Mouse (Mus musculus) MEL (cell line): Measurements from ENCODE around the gene Rnd1. TPM values are rescaled to one million over a fixed set of nuclear protein-coding genes. Genes with fewer than 3 reads are reported as not detected.
A peak's percentile ranks its signal among the peaks of the same experiment; 100 is the strongest.

ENCODE experiments used
- DNase-seq: peaks from one replicate; pipeline ENCODE4 v3.0.0; 2011; ENCODE audit warnings: low read depth, low spot score
- H3K27ac ChIP-seq: 2 replicates; pipeline ENCODE4 v1.5.1; 2012; ENCODE audit warnings: low read depth, mild to moderate bottlenecking, control low read depth, low read length, moderate library complexity; ENCODE audit not compliant: control insufficient read depth
- H3K27me3 ChIP-seq, 2 experiments: fragments of 150-350 bp in 1 of 2; sonication (generic) in 1 of 2; 2 replicates each; pipeline ENCODE4 v1.6.1; 2012; ENCODE audit warnings: low read length in 2 of 2, mild to moderate bottlenecking in 2 of 2, improper control_type of control experiment in 1 of 2, moderate library complexity in 1 of 2; ENCODE audit not compliant: insufficient read depth in 2 of 2, control insufficient read depth in 1 of 2
- H3K36me3 ChIP-seq, 2 experiments: 2 replicates each; pipeline ENCODE4 v1.6.1; 2012 to 2014; ENCODE audit warnings: low read length in 2 of 2, improper control_type of control experiment in 1 of 2, inconsistent platforms in 1 of 2, mild to moderate bottlenecking in 1 of 2; ENCODE audit not compliant: insufficient read depth in 2 of 2, control insufficient read depth in 1 of 2
- H3K4me1 ChIP-seq, 2 experiments: fragments of 150-350 bp in 1 of 2; sonication (generic) in 1 of 2; 2 replicates each; pipeline ENCODE4 v1.6.1; 2012; ENCODE audit warnings: low read length in 2 of 2, improper control_type of control experiment in 1 of 2, mild to moderate bottlenecking in 1 of 2; ENCODE audit not compliant: insufficient read depth in 2 of 2, control insufficient read depth in 1 of 2
- H3K4me3 ChIP-seq, 2 experiments: fragments of 150-350 bp in 1 of 2; sonication (generic) in 1 of 2; 2 replicates each; pipeline ENCODE4 v1.5.1; 2012; ENCODE audit warnings: low read depth in 2 of 2, low read length in 2 of 2, mild to moderate bottlenecking in 2 of 2, moderate library complexity in 2 of 2, control low read depth in 1 of 2, improper control_type of control experiment in 1 of 2; ENCODE audit not compliant: control insufficient read depth in 1 of 2, insufficient read depth in 1 of 2
- H3K79me2 ChIP-seq: 2 replicates; pipeline ENCODE4 v1.6.1; 2012; ENCODE audit warnings: mild to moderate bottlenecking, low read length, moderate library complexity; ENCODE audit not compliant: control insufficient read depth, poor library complexity, insufficient read depth
- H3K9ac ChIP-seq: 2 replicates; pipeline ENCODE4 v1.6.1; 2012; ENCODE audit warnings: low read depth, mild to moderate bottlenecking, control low read depth, low read length, moderate library complexity; ENCODE audit not compliant: control insufficient read depth, poor library complexity, severe bottlenecking
- H3K9me3 ChIP-seq: fragments of 150-350 bp; sonication (generic); replicated peaks from 2 replicates; pipeline ENCODE4 v1.6.1; 2012; ENCODE audit warnings: mild to moderate bottlenecking, low read length, improper control_type of control experiment, moderate library complexity; ENCODE audit not compliant: insufficient read depth
- BHLHE40 ChIP-seq: IDR thresholded peaks from 2 replicates; pipeline ENCODE4 v1.6.1; 2012; ENCODE audit warnings: low read depth, mild to moderate bottlenecking, inconsistent platforms, low read length, improper control_type of control experiment, borderline replicate concordance
- CTCF ChIP-seq, 3 experiments: IDR thresholded peaks in 2 of 3; conservative IDR thresholded peaks in 1 of 3; 2 replicates each; pipeline ENCODE4 v1.5.1; 2011 to 2012; ENCODE audit warnings: low read length in 3 of 3, low read depth in 2 of 3, mild to moderate bottlenecking in 2 of 3, improper control_type of control experiment in 1 of 3, inconsistent platforms in 1 of 3, mixed read lengths in 1 of 3, moderate library complexity in 1 of 3; ENCODE audit not compliant: control insufficient read depth in 1 of 3, insufficient read depth in 1 of 3, poor library complexity in 1 of 3, severe bottlenecking in 1 of 3
- ETS1 ChIP-seq: IDR thresholded peaks from 2 replicates; pipeline ENCODE4 v1.6.1; 2012; ENCODE audit warnings: low read depth, mild to moderate bottlenecking, inconsistent platforms, low read length, improper control_type of control experiment, moderate library complexity
- GABPA ChIP-seq: IDR thresholded peaks from 2 replicates; pipeline ENCODE4 v1.6.1; 2012; ENCODE audit warnings: low read depth, mild to moderate bottlenecking, inconsistent platforms, low read length, improper control_type of control experiment, moderate library complexity
- GATA1 ChIP-seq: IDR thresholded peaks from 2 replicates; pipeline ENCODE4 v1.6.1; 2011; ENCODE audit warnings: low read depth, low read length, improper control_type of control experiment
- HCFC1 ChIP-seq: IDR thresholded peaks from 2 replicates; pipeline ENCODE4 v1.6.1; 2012; ENCODE audit warnings: low read depth, mild to moderate bottlenecking, inconsistent platforms, low read length, improper control_type of control experiment, moderate library complexity
- MAX ChIP-seq: IDR thresholded peaks from 2 replicates; pipeline ENCODE4 v1.6.1; 2011; ENCODE audit warnings: low read length, improper control_type of control experiment
- MAZ ChIP-seq: IDR thresholded peaks from 2 replicates; pipeline ENCODE4 v1.6.1; 2012; ENCODE audit warnings: low read depth, mild to moderate bottlenecking, inconsistent platforms, low read length, improper control_type of control experiment
- MXI1 ChIP-seq: IDR thresholded peaks from 2 replicates; pipeline ENCODE4 v1.6.1; 2011; ENCODE audit warnings: mild to moderate bottlenecking, low read depth, low read length, improper control_type of control experiment
- MYC ChIP-seq: IDR thresholded peaks from 2 replicates; pipeline ENCODE4 v1.6.1; 2011; ENCODE audit warnings: low read depth, mild to moderate bottlenecking, low read length, improper control_type of control experiment, moderate library complexity
- NRF1 ChIP-seq: IDR thresholded peaks from 2 replicates; pipeline ENCODE4 v1.6.1; 2014; ENCODE audit warnings: low read depth, mild to moderate bottlenecking, inconsistent platforms, low read length, improper control_type of control experiment, moderate library complexity; ENCODE audit not compliant: poor library complexity, insufficient read depth, severe bottlenecking
- POLR2A ChIP-seq, 2 experiments: IDR thresholded peaks; 2 replicates each; pipeline ENCODE4 v1.6.1; 2011 to 2012; ENCODE audit warnings: low read length in 2 of 2, mild to moderate bottlenecking in 2 of 2, control low read depth in 1 of 2, improper control_type of control experiment in 1 of 2, low read depth in 1 of 2, moderate library complexity in 1 of 2; ENCODE audit not compliant: control insufficient read depth in 1 of 2, insufficient read depth in 1 of 2, poor library complexity in 1 of 2
- RAD21 ChIP-seq: IDR thresholded peaks from 2 replicates; pipeline ENCODE4 v1.6.1; 2011; ENCODE audit warnings: mild to moderate bottlenecking, low read depth, low read length, improper control_type of control experiment
- RCOR1 ChIP-seq: IDR thresholded peaks from 2 replicates; pipeline ENCODE4 v1.6.1; 2012; ENCODE audit warnings: low read depth, mild to moderate bottlenecking, inconsistent platforms, low read length, improper control_type of control experiment
- UBTF ChIP-seq: IDR thresholded peaks from 2 replicates; pipeline ENCODE4 v1.6.1; 2012; ENCODE audit warnings: low read depth, mild to moderate bottlenecking, inconsistent platforms, low read length, improper control_type of control experiment, moderate library complexity, borderline replicate concordance; ENCODE audit not compliant: insufficient read depth
- USF1 ChIP-seq: IDR thresholded peaks from 2 replicates; pipeline ENCODE4 v1.6.1; 2014; ENCODE audit warnings: low read depth, mild to moderate bottlenecking, inconsistent platforms, low read length, improper control_type of control experiment, moderate library complexity
- ZC3H11A ChIP-seq: IDR thresholded peaks from 2 replicates; pipeline ENCODE4 v1.6.1; 2012; ENCODE audit warnings: low read depth, mild to moderate bottlenecking, inconsistent platforms, low read length, improper control_type of control experiment
- ZKSCAN1 ChIP-seq: IDR thresholded peaks from 2 replicates; pipeline ENCODE4 v1.6.1; 2012; ENCODE audit warnings: low read depth, mild to moderate bottlenecking, inconsistent platforms, low read length, improper control_type of control experiment, moderate library complexity
- ZNF384 ChIP-seq: IDR thresholded peaks from 2 replicates; pipeline ENCODE4 v1.6.1; 2012; ENCODE audit warnings: low read depth, mild to moderate bottlenecking, inconsistent platforms, low read length, improper control_type of control experiment
- polyA plus RNA-seq, 2 experiments: library from polyadenylated mRNA; stranded (reverse) in 1 of 2; unstranded in 1 of 2; fragments of >175 nt in 1 of 2; fragments of >200 nt in 1 of 2; gene quantifications; 2 replicates each; pipeline versions ENCODE4 v1.2.1 to v1.2.4; 2012; ENCODE audit warnings: low replicate concordance in 2 of 2, low read depth in 1 of 2; ENCODE audit not compliant: insufficient read length in 2 of 2, insufficient read depth in 1 of 2, missing spikeins in 1 of 2
- total RNA-seq: library from RNA; depleted of rRNA; stranded (reverse); fragments of 300-350 nt; gene quantifications from 2 replicates; pipeline ENCODE4 v1.2.3, GENCODE M21; 2012

Gene Rnd1
- total and polyA plus RNA-seq, 3 experiments, result 5.5 to 6.0 TPM; not detected in 1

DNA sequence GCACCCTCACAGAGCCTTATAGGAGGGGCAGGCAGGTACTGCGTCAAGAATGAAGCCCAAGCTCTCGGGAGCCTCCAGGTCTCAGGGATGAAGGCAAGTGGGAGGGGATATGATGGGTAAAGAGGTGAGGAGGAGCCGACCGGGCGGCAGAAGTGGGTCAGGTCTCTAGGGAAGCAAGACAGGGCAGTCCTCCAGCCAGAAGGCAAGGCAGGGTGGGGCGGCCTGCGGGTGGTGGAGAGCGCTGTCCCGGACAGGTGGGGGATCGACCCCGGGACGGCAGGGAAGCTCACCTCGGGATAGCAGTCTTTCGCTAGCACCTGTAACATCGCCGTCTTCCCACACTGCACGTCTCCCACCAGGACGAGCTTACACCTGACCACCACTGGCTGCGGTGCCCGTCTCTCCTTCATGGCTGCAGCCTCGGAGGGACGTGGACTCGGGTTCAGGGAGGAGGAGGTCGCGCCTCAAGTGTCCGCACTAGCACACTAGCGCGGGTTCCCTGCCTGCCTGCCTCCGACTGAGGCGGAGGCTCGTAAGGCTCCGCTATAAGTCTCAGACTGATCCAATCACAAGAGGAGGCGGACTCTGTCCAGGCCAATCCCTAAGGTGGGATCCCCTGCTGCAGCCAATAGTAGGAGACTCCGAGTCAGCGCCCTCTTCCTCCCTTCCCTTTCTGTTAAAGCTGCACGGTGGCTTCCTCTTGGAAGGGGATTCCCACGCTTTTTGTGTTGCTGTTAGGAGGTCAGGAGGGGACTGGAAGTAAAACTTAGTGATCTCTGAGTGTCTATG lies at the start of gene Rnd1 (continued):
- TF ChIP-seq ETS1 (peak; percentile 31; the same call in 1 of the 2 replicates), NRF1 (no peak)

DNA sequence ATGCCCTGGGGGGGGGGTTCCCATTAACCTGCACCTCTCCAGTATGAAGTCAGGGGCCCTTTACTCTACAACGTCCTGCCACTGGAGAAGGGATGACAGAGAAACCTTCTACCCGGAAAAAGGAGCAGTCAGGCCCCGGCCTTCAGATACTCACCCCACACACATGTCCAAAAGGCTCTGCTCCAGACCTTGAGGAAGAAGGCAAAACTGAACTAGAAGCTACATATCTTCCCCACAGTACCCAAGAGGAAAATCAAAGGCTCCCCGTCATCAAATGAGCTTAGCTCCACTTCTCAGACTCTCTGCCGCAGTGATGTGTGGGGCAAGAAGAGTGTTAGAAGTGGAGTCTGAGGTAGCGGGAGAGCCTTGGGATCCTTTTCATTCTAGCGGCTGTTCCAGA lies 49.5 kb upstream of the Rnd1 start:
- Histone ChIP-seq H3K4me3 (peak overlapping the region; percentile 78 to 86), H3K36me3 (no peaks in the 10 kb centered on the region; a peak in 2 of 4 replicates), H3K79me2 (peaks cover 11% of the 10 kb centered on the region), H3K9ac (peak overlapping the region; percentile 71), H3K4me1 (peaks cover 0 to 15% of the 10 kb centered on the region in 2 experiments; a peak in 2 of 4 replicates), H3K27ac (peak overlapping the region; percentile 2; the same call in 1 of the 2 replicates), H3K9me3 (no peaks in the 10 kb centered on the region), H3K27me3 (no peaks in the 10 kb centered on the region)
- TF ChIP-seq GATA1, result no peak
- no peak for TF ChIP-seq MAZ
- no peak for TF ChIP-seq ZNF384
- TF ChIP-seq BHLHE40, result no peak
- TF ChIP-seq UBTF, result no peak
- TF ChIP-seq POLR2A (IDR thresholded peaks at IDR 0.05; ENCODE audit: control insufficient read depth in 1 of 2, insufficient read depth in 1 of 2, low read depth in 1 of 2, low read length in 2 of 2, poor library complexity in 1 of 2), result no peak
- TF ChIP-seq MXI1, result no peak
- TF ChIP-seq GABPA, result no peak
- TF ChIP-seq HCFC1, result no peak
- TF ChIP-seq NRF1, result no peak
- no peak for TF ChIP-seq MYC
- no peak for TF ChIP-seq RAD21
- no peak for TF ChIP-seq USF1
- peak; percentile 53 for DNase-seq

DNA sequence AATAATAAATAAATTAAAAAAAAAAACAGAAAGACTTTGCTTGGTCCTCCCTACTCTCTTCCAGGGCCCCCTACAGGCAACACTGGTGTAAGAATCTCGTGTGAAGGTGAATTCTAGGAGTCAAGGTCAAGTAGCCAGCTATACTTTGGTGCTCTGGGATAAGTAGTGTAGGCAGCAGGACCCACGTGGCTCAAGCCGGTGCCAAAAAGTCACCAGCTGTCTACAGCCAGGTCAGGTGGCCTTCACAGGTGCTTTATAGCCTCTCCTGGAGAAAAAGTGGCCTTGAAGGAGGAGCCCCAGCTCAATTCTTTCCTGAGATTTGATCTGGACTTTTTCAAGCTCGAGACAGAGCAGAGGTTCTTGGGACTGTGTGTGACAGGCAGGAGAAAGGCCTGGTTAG lies 48.8 kb upstream of the Rnd1 start:
- Histone ChIP-seq H3K9ac (peak overlapping the region; percentile 71; the same call in 1 of the 2 replicates), H3K36me3 (no peaks in the 10 kb centered on the region; a peak in 2 of 4 replicates), H3K4me3 (no peak overlapping the region), H3K4me1 (peaks cover 0 to 15% of the 10 kb centered on the region in 2 experiments; a peak in 2 of 4 replicates), H3K79me2 (peaks cover 11% of the 10 kb centered on the region), H3K27me3 (no peaks in the 10 kb centered on the region), H3K9me3 (no peaks in the 10 kb centered on the region), H3K27ac (no peak overlapping the region)
- DNase-seq, result peak; percentile 45
- TF ChIP-seq ZC3H11A, result no peak
- TF ChIP-seq ETS1, result no peak
- no peak for TF ChIP-seq RCOR1
- TF ChIP-seq ZKSCAN1, result no peak
- TF ChIP-seq CTCF (IDR thresholded peaks at IDR 0.05 in 2 of 3, conservative IDR thresholded peaks at IDR 0.05 in 1 of 3; ENCODE audit: control insufficient read depth in 1 of 3, insufficient read depth in 1 of 3, low read depth in 2 of 3, low read length in 3 of 3, poor library complexity in 1 of 3, severe bottlenecking in 1 of 3), result peak in 2 of 3 experiments; percentile 18 to 22; a peak in 2 of 6 replicates
- no peak for TF ChIP-seq MAX
